In the genomic region with DNA sequence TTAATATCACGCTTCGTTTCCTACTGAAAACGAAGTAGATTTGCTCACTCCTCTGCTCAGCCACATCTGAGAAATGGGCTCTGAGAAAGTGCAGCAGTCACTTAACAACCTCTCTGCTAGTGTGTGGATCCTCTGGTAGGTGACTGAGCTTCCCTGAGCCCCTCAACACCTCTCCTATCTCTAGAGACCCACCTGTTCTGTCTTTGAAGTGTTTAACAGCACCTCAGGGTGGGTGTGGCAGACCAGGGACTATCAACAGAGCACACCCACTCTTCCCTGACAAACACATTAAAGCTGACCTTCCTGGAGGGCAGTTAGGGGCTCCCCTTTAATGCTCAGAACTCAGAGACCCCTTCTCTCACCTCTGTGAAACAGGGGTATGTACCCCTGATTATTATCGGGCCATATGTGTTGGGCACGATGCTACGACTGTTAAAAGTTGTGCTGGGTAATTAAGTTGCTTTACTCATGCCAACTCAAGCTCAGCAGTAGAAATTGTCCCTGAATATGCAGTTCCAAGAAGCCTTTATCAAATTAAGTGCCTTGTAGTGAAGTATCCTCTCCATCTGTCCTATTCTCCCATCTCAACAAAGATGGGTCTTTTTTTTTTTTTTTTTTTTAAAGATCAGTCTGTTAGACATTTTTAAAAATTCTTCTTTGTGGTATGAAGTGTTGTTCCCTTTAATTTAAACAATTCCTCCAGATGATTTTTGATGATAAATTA, we compare ENCODE assay signal across 15 mouse cellular contexts.
DNase-seq lines count a peak whose midpoint lies in the region; ATAC-seq and TF ChIP-seq lines count a peak whose summit lies in the region.
"Had no signal": no experiment of that assay in that cellular context is flagged by ENCODE, and none has a peak within 500 bp of the region (broad histone marks: within the 10 kb centered on the region; RNA-seq: fewer than 3 reads in every experiment).

No protein-coding gene starts in this region.

- ATAC-seq in stomach, embryonic 15.5 days (ENCODE audit: insufficient read depth, low FRiP score, low read depth): peak; percentile 48; the same call in 1 of the 2 replicates
- ATAC-seq in stomach, postnatal 0 days (ENCODE audit: low FRiP score, low TSS enrichment): no peak
- ATAC-seq in liver, embryonic 14.5 days (ENCODE audit: insufficient read depth): peak; percentile 88

- no peak for TF ChIP-seq CTCF in gastrocnemius, adult 2 months (IDR thresholded peaks at IDR 0.05)
- TF ChIP-seq CTCF in stomach, postnatal 0 days (IDR thresholded peaks at IDR 0.05; ENCODE audit: low read depth): no peak
- TF ChIP-seq CTCF in liver, embryonic 14.5 days (IDR thresholded peaks at IDR 0.05; ENCODE audit: low read depth): no peak

- intact Hi-C loops in gastrocnemius, adult 2 months (cut with DNase I): no loop called here

- no peaks in the 10 kb centered on the region for H3K9me3 ChIP-seq in stomach, embryonic 15.5 days
- no peaks in the 10 kb centered on the region for H3K9me3 ChIP-seq in stomach, postnatal 0 days (ENCODE audit: control insufficient read depth, low read length)
- no peaks in the 10 kb centered on the region for H3K9me3 ChIP-seq in liver, embryonic 14.5 days (ENCODE audit: control insufficient read depth, low read length)
- H3K9me3 ChIP-seq: hindbrain, embryonic 10.5 days; kidney, embryonic 15.5 days; neural tube, embryonic 12.5 days had no signal

- H3K4me1 ChIP-seq in stomach, embryonic 15.5 days: peaks cover 4% of the 10 kb centered on the region; the same call in 1 of the 2 replicates
- H3K4me1 ChIP-seq in stomach, postnatal 0 days (replicated peaks; ENCODE audit: control insufficient read depth, insufficient read depth): 0 out of 2 replicates have a peak, but pooled peaks cover 6% of the 10 kb centered on the region
- peaks cover 24 to 41% of the 10 kb centered on the region in 2 experiments for H3K4me1 ChIP-seq in liver, embryonic 14.5 days (replicated peaks; ENCODE audit: control insufficient read depth in 2 of 2, insufficient read depth in 2 of 2, low read length in 1 of 2)
- H3K4me1 ChIP-seq: neural tube, embryonic 12.5 days had no signal

- no peak for TF ChIP-seq EP300 in stomach, postnatal 0 days (optimal IDR thresholded peaks at IDR 0.05)
- TF ChIP-seq EP300 in liver, embryonic 14.5 days (IDR thresholded peaks at IDR 0.05; ENCODE audit: low read depth): peak; percentile 63

- H3K36me3 ChIP-seq in stomach, embryonic 15.5 days: no peaks in the 10 kb centered on the region
- no peaks in the 10 kb centered on the region; the same call in 1 of the 2 replicates for H3K36me3 ChIP-seq in stomach, postnatal 0 days (ENCODE audit: control insufficient read depth, insufficient read depth, low read length)
- H3K36me3 ChIP-seq in liver, embryonic 14.5 days (replicated peaks; ENCODE audit: control insufficient read depth, insufficient read depth, low read depth): no peaks in the 10 kb centered on the region

- H3K27me3 ChIP-seq in stomach, embryonic 15.5 days (replicated peaks): no peaks in the 10 kb centered on the region
- no peaks in the 10 kb centered on the region for H3K27me3 ChIP-seq in stomach, postnatal 0 days (ENCODE audit: control insufficient read depth, insufficient read depth, low read length)
- H3K27me3 ChIP-seq in liver, embryonic 14.5 days (ENCODE audit: control insufficient read depth, insufficient read depth, low read length): no peaks in the 10 kb centered on the region
- H3K27me3 ChIP-seq: kidney, embryonic 15.5 days; neural tube, embryonic 12.5 days had no signal

- WGBS in stomach, embryonic 15.5 days: 85% methylated on average over 6 of the region's 6 CpGs
- 81% methylated on average over 6 of the region's 6 CpGs for WGBS in stomach, postnatal 0 days
- 65% methylated on average over 6 of the region's 6 CpGs for WGBS in liver, embryonic 14.5 days (ENCODE audit: insufficient replicate concordance)

- DNase-seq in gastrocnemius, adult 2 months: no peak
- no peak for DNase-seq in gastrocnemius, postnatal 10 days
- no peak for DNase-seq in stomach, postnatal 0 days (ENCODE audit: low spot score)
- DNase-seq in liver, embryonic 14.5 days (ENCODE audit: low read depth in 3 of 3, low spot score in 3 of 3): peak; percentile 36 to 61 (median 40)
- DNase-seq in cerebellum, adult 11 months: no peak
- no peak for DNase-seq in urinary bladder, postnatal 36 days (ENCODE audit: low spot score in 2 of 2)
- DNase-seq: adrenal gland, postnatal 14 days; cerebellum, adult 9-11 months; left cerebral cortex, postnatal 4 days; lung, adult 18-20 months had no signal

- H3K4me3 ChIP-seq in gastrocnemius, adult 2 months: no peak overlapping the region
- no peak overlapping the region for H3K4me3 ChIP-seq in stomach, embryonic 15.5 days (replicated peaks)
- no peak overlapping the region for H3K4me3 ChIP-seq in stomach, postnatal 0 days (ENCODE audit: low read depth, low read length)
- H3K4me3 ChIP-seq in liver, embryonic 14.5 days (ENCODE audit: insufficient read depth in 1 of 2, low read depth in 2 of 2, low read length in 2 of 2): no peak overlapping the region
- H3K4me3 ChIP-seq: hindbrain, embryonic 10.5 days; kidney, embryonic 15.5 days; neural tube, embryonic 12.5 days had no signal

- no peak overlapping the region for H3K9ac ChIP-seq in stomach, embryonic 15.5 days
- H3K9ac ChIP-seq in stomach, postnatal 0 days (ENCODE audit: low read length): no peak overlapping the region
- no peak overlapping the region; the same call in 1 of the 2 replicates for H3K9ac ChIP-seq in liver, embryonic 14.5 days (replicated peaks)
- H3K9ac ChIP-seq: kidney, embryonic 15.5 days; neural tube, embryonic 12.5 days had no signal

- peak overlapping the region; percentile 24; the same call in 1 of the 2 replicates for H3K27ac ChIP-seq in gastrocnemius, adult 2 months
- H3K27ac ChIP-seq in stomach, embryonic 15.5 days: no peak overlapping the region
- H3K27ac ChIP-seq in stomach, postnatal 0 days (replicated peaks): no peak overlapping the region
- peak overlapping the region; percentile 58 for H3K27ac ChIP-seq in liver, embryonic 14.5 days
- H3K27ac ChIP-seq: hindbrain, embryonic 10.5 days; kidney, embryonic 15.5 days; neural tube, embryonic 12.5 days had no signal

- H3K4me2 ChIP-seq in stomach, embryonic 15.5 days: no peak overlapping the region
- no peak overlapping the region for H3K4me2 ChIP-seq in stomach, postnatal 0 days (replicated peaks; ENCODE audit: low read depth)
- H3K4me2 ChIP-seq in liver, embryonic 14.5 days (ENCODE audit: low read depth): peak overlapping the region; percentile 35
- H3K4me2 ChIP-seq: kidney, embryonic 15.5 days; midbrain, embryonic 11.5 days; neural tube, embryonic 12.5 days had no signal

Comparison
In these comparisons a context has a peak if more than half of its experiments do, and no peak if none do; other contexts are left out.
1. DNase-seq: peak in liver, embryonic 14.5 days (3 of 3); none in gastrocnemius, adult 2 months (single experiment), gastrocnemius, postnatal 10 days (single experiment), stomach, postnatal 0 days (single experiment), cerebellum, adult 11 months (single experiment) and urinary bladder, postnatal 36 days (0 of 2).
2. H3K27ac ChIP-seq: peak in gastrocnemius, adult 2 months (single experiment) and liver, embryonic 14.5 days (single experiment); none in stomach, embryonic 15.5 days (single experiment) and stomach, postnatal 0 days (single experiment).